Mouse (Mus musculus) gastrocnemius, postnatal 36 days (tissue): ENCODE measurements around the gene Pde6h. TPM values are rescaled to one million over a fixed set of nuclear protein-coding genes. Genes with fewer than 3 reads are reported as not detected.

Experiments used
- DNase-seq, 2 experiments: peaks; one replicate each; pipeline ENCODE4 v3.0.0; 2022
- intact Hi-C: fragments of 180-260 bp; cut with DNase I; formaldehyde crosslinking; loops from one replicate; pipeline ENCODE4 v1.15.1; 2025
- total RNA-seq, 2 experiments: library from RNA; stranded (reverse); gene quantifications; 2 replicates each; pipeline ENCODE4 v1.2.3; 2021

Pde6h gene
- total RNA-seq, 2 experiments from 2014 or later = not detected

DNA sequence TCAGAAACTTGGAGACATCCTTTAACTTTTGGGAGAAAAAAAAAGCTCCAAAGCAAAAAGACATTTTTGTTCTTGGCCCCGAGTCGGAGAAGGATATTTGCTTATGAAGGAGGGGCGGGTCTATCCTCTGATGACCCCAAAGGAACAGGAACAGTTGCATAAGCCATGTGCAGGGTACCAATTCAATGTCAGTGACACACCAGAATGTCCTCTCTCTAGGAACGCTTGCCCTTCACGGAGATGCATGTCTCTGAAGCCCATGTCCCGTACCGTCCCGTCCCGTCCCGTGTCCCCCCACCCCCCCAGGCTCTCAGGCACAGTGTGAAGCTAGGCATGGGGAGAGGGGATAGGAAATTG, 16.7 kb upstream of the Pde6h start:
- intact Hi-C loops = no loop called here
- DNase-seq = peak in 1 of 2 experiments; percentile 26

DNA sequence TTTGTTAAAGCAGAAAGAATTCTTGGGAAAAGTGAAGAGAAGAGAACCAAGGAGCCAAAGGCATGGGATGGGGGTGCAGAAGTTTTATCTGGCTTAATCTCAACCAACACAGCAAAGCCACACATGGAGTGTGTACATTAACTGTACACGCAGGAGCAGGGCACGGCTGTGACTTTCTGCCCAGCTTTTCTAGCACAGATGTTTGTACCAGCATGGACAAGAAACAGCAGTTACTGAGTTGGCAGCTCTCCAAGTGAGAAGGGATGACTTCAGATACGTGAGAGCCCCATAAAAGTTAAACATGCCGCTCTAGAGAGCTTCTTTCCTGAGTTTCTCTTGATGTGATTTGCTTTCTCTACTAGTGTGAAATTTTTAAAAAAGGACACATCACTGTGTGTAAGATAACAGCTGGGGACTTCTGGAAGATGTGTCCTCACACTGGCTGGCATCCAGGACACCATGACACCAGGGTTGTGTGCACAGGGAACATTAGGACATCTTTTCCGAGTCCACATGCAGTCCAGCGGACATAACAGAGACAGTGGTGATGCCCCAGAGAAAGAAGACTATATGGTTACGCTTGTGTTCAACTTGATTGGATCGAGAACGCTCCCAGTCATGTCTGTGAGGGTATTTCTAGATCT, 13.3 kb upstream of the Pde6h start:
- DNase-seq = no peak
- intact Hi-C loops = no loop called here

DNA sequence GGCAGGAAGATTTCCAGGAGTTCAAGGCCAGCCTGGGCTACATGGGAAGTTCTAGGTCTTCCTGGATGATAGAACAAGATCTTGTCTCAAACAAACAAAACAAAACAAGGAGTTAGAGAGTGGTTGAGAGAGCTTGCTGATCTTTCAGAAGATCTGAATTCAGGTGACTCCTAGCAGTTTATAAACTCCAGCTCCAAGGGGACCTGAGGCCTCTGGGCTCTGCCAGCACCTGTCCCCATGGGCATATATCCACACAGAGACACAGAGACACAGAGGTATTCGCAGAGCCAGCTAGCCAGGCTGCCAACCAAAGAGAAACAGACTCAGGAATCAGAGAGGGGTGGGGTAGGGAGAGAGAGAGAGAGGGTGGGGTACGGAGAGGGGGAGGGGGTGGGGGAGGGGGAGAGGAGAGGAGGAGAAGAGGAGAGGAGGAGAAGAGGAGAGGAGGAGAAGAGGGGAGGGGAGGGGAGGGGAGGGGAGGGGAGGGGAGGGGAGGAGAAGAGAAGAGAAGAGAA, 10.8 kb upstream of the Pde6h start:
- intact Hi-C loops = no loop called here
- DNase-seq = no peak

DNA sequence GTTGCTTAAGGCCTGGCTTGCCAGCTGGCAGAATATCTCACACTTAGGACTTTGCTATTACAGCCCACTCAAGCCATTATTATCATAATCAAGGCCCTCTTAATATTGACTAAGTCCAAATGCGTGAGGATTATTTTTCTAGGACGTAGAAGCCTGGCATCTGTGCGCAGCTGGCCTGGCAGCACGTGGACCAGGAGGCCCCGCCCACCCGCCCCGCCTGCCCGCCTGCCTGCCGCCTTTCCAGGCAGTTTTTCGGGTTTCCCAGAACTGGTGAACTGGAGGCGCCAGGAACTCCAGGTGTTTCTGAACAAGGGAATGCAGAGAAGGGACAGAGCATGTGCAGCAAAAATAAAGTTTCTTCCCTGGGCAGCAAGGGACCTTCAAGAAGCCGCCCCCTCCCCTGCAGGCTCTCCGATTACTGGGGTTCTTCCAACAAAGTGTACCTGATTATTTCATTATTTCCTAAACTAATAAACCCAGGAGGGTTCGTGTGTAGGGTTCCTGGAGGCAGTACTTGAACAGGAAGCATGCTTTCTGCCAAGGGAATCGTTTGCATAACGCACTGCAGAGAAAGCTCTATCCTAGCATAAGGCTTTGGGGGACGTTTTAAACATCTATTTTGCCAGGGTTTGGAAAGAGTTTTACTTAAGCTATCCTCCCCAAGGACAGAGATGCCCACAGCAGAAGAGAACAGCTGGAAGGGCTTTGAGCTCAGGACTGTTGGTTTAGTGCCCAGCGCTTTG, 10.1 kb upstream of the Pde6h start:
- intact Hi-C loops = no loop called here

GRCm38 (mm10) chr6:136914234-136914633, 9.4 kb upstream of the Pde6h start:
- intact Hi-C loops = no loop called here
- no peak for DNase-seq

More for the DNA sequence above, 10.1 kb upstream of the Pde6h start:
- DNase-seq = peak in 1 of 2 experiments; percentile 6

GRCm38 (mm10) chr6:136915721-136916395, 7.8 kb upstream of the Pde6h start:
- no peak for DNase-seq

GRCm38 (mm10) chr6:136917885-136918284, 5.7 kb upstream of the Pde6h start:
- no peak for DNase-seq

More at GRCm38 (mm10) chr6:136915721-136916395, 7.8 kb upstream of the Pde6h start:
- intact Hi-C loops = no loop called here

GRCm38 (mm10) chr6:136920320-136921257, 3.0 kb upstream of the Pde6h start:
- intact Hi-C loops = loop anchor here (2.0 to 5.0 kb wide), 2 partner anchors 60 to 62 kb away; no protein-coding TSS in a partner anchor
- peak in 1 of 2 experiments; percentile 64 for DNase-seq

More at GRCm38 (mm10) chr6:136917885-136918284, 5.7 kb upstream of the Pde6h start:
- intact Hi-C loops = no loop called here

- intact Hi-C loops = loop anchor here (2.0 to 5.0 kb wide), 2 partner anchors 61 kb away; no protein-coding TSS in a partner anchor
Observed at GRCm38 (mm10) chr6:136921601-136922000, 2.0 kb upstream of the Pde6h start.

GRCm38 (mm10) chr6:136922080-136922479, 1.6 kb upstream of the Pde6h start, which contains the start of gene Erp27:
Gene Erp27, minus strand, starts transcription at chr6:136922180.
- DNase-seq = no peak
- intact Hi-C loops = loop anchor here (5.0 kb wide), 1 partner anchor 60 kb away; no protein-coding TSS in a partner anchor

More at GRCm38 (mm10) chr6:136921601-136922000, 2.0 kb upstream of the Pde6h start:
- no peak for DNase-seq

GRCm38 (mm10) chr6:136922871-136923270, 761 bp upstream of the Pde6h start:
- DNase-seq = no peak
- intact Hi-C loops = loop anchor here (5.0 kb wide), 1 partner anchor 59 kb away; no protein-coding TSS in a partner anchor

DNA sequence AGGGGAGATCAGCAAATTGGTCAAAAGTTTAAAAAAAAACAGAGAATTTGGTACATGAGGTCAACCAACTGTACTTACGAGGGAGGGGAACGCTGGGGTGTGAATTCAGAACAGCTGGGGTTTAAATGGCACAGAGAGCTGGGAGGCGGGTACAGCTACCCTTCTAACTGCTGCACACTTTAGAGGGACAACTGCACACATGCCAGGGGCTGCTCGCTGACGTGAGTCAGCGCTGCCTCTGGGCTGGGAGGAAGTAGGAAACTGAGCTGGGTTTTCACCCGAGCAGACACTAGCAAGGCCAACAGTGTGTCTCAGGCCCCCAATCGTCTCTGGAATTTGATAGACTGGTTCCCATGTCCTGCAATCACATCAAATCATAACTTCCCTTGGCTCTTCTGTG, 1.4 kb downstream of the Pde6h start:
- no peak for DNase-seq
- intact Hi-C loops = no loop called here

DNA sequence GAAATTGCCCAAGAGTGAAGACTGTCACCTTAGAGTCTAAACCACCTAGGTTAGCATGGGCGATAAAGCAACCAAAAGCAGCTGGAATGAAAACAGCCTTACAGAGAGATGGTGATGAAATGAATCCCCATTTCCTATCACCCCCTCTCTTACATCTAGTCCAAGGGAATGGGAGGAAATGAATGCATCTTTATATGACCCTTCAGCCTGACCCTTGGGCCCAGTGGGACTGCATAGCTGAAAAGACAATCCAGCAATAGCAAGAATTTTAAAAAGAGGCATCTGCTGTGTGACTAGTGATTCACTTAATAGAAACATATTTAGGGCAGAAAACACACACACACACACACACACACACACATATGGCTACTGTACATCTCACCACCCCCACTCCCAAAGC, 4.0 kb downstream of the Pde6h start:
- intact Hi-C loops = no loop called here
- no peak for DNase-seq

GRCm38 (mm10) chr6:136930677-136931076, 7.0 kb downstream of the Pde6h start:
- intact Hi-C loops = loop anchor here (5.0 kb wide), 1 partner anchor 37 kb away; no protein-coding TSS in a partner anchor
- DNase-seq = no peak

GRCm38 (mm10) chr6:136931246-136931645, 7.6 kb downstream of the Pde6h start:
- intact Hi-C loops = loop anchor here (5.0 kb wide), 1 partner anchor 36 kb away; no protein-coding TSS in a partner anchor
- no peak for DNase-seq

- no peak for DNase-seq
- intact Hi-C loops = loop anchor here (5.0 kb wide), 1 partner anchor 33 kb away; no protein-coding TSS in a partner anchor
Observed at GRCm38 (mm10) chr6:136934068-136934467, 10.4 kb downstream of the Pde6h start.

GRCm38 (mm10) chr6:136935233-136935632, 11.6 kb downstream of the Pde6h start:
- intact Hi-C loops = no loop called here
- DNase-seq = no peak

- intact Hi-C loops = no loop called here
- no peak for DNase-seq
Observed at GRCm38 (mm10) chr6:136936361-136936760, 12.7 kb downstream of the Pde6h start.

GRCm38 (mm10) chr6:136937117-136937516, 13.5 kb downstream of the Pde6h start:
- intact Hi-C loops = no loop called here

More at GRCm38 (mm10) chr6:136937117-136937516, 13.5 kb downstream of the Pde6h start:
- DNase-seq = no peak
